Mouse (Mus musculus) brain, embryonic 14.5 days (tissue): ENCODE results near the gene B4galt5.

Source experiments
- CTCF ChIP-seq: fragments of 200-500 bp; IDR thresholded peaks from 2 replicates; pipeline ENCODE4 v1.5.1; 2012; ENCODE audit warnings: inconsistent platforms, mild to moderate bottlenecking, moderate library complexity, borderline replicate concordance; ENCODE audit not compliant: insufficient read depth, insufficient read length; ENCODE audit errors: extremely low read depth
- POLR2A ChIP-seq: fragments of 200-500 bp; IDR thresholded peaks from 2 replicates; pipeline ENCODE4 v1.6.1; 2012; ENCODE audit warnings: mild to moderate bottlenecking, inconsistent platforms, borderline replicate concordance; ENCODE audit not compliant: poor library complexity, insufficient read depth, insufficient read length, severe bottlenecking; ENCODE audit errors: extremely low read depth

DNA sequence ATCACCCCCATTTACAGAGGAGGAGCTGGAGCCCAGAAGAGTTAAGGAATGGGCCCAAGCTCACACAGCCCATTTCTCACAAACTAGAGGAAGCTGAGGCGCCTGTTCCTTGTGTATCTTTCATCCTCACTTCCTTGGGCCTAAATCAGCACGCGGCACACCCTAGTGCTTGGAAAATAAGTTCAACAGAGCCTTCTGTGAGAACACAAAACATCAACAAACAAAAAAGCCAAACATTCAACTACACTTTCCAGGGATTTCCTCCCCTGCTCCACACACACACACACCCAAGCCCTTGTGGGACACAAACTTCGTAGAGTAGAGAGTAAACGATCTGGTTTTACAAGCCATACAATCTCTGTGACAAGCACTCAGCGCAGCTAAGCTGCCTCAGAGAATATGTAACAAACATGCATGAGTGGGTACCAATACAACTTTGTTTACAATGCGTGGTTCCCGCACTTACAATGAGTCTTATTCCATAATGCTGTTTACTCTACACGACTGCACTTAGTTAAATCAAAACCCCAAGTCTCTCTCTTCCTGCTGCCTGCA, 5.7 kb upstream of the B4galt5 start:
- TF ChIP-seq POLR2A (no peak), CTCF (no peak)
